Mouse (Mus musculus): Measurements from ENCODE around the gene 2510002D24Rik. TPM values are rescaled to one million over a fixed set of nuclear protein-coding genes. Genes with fewer than 3 reads are reported as not detected.
"Not testable (repeated sequence)": the region's sequence is repeated elsewhere in the genome, so short reads cannot be mapped to it uniquely, and the experiment has no call there.

The 2510002D24Rik gene
- polyA plus RNA-seq, 1 experiment from 2014 or later, result 11.2 TPM

DNA sequence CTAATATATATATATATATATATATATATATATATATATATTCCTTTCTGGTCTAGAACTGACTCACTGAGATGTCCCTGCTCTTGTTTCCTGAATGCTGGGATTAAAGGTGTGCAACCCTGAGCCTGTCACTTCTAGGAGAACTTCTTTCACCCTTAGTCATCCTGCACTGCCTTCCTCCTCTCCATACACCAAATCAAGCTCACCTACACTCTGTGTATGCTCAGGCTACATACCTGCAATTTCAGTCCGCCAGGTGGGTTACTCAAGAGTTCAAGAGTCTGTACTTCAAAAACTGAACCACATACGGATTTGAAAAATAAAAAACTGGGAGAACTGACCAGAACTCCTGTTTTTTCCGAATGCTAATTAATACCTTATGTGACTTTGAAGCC lies 308 bp upstream of the 2510002D24Rik start:
- H3K4me1 ChIP-seq (ENCODE audit: control insufficient read depth, insufficient read depth, low read length), result no peaks in the 10 kb centered on the region
- WGBS, result 26% methylated on average over 3 of the region's 3 CpGs
- peak overlapping the region; percentile 56 for H3K4me2 ChIP-seq (ENCODE audit: low read length)
- H3K9me3 ChIP-seq (replicated peaks; ENCODE audit: control insufficient read depth, low read length), result no peaks in the 10 kb centered on the region
- ATAC-seq, result peak; percentile 30
- H3K27ac ChIP-seq (ENCODE audit: low read depth, low read length), result no peak overlapping the region
- H3K9ac ChIP-seq (ENCODE audit: low read length), result peak overlapping the region; percentile 75; the same call in 1 of the 2 replicates
- peaks cover 43% of the 10 kb centered on the region for H3K36me3 ChIP-seq (ENCODE audit: control insufficient read depth, insufficient read depth, low read length)
- DNase-seq (ENCODE audit: low spot score), result no peak
- no peaks in the 10 kb centered on the region for H3K27me3 ChIP-seq (replicated peaks; ENCODE audit: control insufficient read depth, insufficient read depth, low read length)
- H3K4me3 ChIP-seq (ENCODE audit: low read depth, low read length), result peak overlapping the region; percentile 73

DNA sequence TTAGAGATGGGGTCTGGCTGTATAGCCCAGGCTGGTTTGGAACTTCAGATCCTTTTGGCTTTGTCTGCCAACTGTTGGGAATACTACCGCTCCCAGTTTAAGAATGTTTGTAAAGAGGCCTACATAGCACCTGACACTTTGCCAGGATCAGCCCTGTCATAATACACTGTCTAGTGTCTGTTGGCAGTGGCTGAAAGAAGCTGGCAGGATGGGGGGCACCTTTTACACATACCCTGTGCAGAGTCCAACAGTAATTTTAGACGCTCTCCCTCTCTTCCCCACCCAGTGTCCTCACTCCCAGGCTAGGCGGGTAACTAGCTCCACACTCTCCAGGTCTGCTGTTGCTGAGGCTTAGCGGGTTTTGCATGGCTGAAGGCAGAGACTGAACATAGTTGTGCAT lies 2.0 kb downstream of the 2510002D24Rik start:
- Histone ChIP-seq H3K9me3 (replicated peaks; ENCODE audit: control insufficient read depth, low read length) (no peaks in the 10 kb centered on the region), H3K27me3 (replicated peaks; ENCODE audit: control insufficient read depth, insufficient read depth, low read length) (no peaks in the 10 kb centered on the region), H3K4me2 (ENCODE audit: low read length) (no peak overlapping the region), H3K4me3 (ENCODE audit: low read depth, low read length) (no peak overlapping the region), H3K27ac (ENCODE audit: low read depth, low read length) (no peak overlapping the region), H3K4me1 (ENCODE audit: control insufficient read depth, insufficient read depth, low read length) (no peaks in the 10 kb centered on the region), H3K9ac (ENCODE audit: low read length) (no peak overlapping the region), H3K36me3 (ENCODE audit: control insufficient read depth, insufficient read depth, low read length) (peaks cover 21% of the 10 kb centered on the region)
- 87% methylated on average over 4 of the region's 4 CpGs for WGBS
- ATAC-seq (no peak), DNase-seq (ENCODE audit: low spot score) (no peak)

DNA sequence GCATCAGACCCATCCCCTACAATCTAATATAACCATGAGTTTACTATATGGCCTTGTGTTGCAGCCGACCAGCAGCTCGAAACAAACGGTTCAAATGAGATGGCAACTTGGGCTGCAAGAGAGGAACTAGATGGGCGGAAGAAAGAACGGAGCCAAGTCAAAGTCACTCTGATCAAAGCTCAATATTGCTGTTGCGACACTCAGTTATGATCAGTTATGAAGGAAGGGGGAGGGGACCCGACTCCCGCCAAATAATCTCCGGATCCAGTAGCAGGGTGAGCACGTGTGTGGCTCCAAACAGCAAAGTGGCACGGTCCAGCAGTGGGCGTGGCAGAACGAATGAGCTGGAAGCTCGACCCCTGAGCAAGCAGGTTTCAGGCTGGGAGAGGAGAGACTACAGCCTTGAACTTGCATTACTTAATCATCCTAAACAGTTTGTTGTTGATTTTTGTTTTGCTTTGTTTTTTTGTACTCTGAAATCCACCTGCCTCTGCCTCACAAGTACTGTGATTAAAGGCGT lies 10.0 kb downstream of the 2510002D24Rik start:
- H3K27me3 ChIP-seq (replicated peaks; ENCODE audit: control insufficient read depth, insufficient read depth, low read length), result no peaks in the 10 kb centered on the region
- no peaks in the 10 kb centered on the region for H3K4me1 ChIP-seq (ENCODE audit: control insufficient read depth, insufficient read depth, low read length)
- no peak overlapping the region for H3K4me3 ChIP-seq (ENCODE audit: low read depth, low read length)
- DNase-seq (ENCODE audit: low spot score), result no peak
- WGBS, result 87% methylated on average over 15 of the region's 15 CpGs
- no peaks in the 10 kb centered on the region for H3K9me3 ChIP-seq (replicated peaks; ENCODE audit: control insufficient read depth, low read length)
- H3K27ac ChIP-seq (ENCODE audit: low read depth, low read length), result no peak overlapping the region
- no peak overlapping the region for H3K4me2 ChIP-seq (ENCODE audit: low read length)
- no peak for ATAC-seq
- no peak overlapping the region for H3K9ac ChIP-seq (ENCODE audit: low read length)
- no peaks in the 10 kb centered on the region for H3K36me3 ChIP-seq (ENCODE audit: control insufficient read depth, insufficient read depth, low read length)

DNA sequence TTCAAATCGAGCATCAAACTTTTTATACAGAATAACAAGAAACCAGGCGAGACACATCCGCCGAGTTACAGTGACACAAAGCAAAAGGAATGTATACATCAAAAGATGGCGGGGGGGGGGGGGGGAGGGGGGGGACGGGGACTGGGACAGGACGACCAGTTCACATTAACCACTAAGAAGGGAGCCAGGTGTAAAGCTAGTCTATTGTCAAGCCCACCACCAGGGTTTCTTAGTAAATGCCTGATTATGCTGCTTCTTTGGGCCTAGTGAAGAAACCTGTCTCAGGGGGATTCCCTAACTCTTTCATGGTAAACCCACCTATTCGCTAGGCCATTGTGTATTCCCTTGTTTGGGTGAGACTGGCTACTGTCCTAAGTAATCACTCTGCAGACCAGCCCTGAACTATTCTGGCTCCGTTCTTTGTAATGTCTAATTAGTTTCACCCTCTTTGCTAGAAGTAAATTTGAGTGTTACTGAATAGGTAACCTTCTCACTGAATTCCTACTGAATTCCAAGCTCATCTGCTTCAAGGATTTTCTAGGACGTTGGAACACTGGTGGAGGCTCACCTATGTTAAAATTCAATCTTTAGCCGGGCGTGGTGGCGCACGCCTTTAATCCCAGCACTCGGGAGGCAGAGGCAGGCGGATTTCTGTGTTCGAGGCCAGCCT lies 13.3 kb downstream of the 2510002D24Rik start:
- H3K36me3 ChIP-seq (ENCODE audit: control insufficient read depth, insufficient read depth, low read length); H3K4me1 ChIP-seq (ENCODE audit: control insufficient read depth, insufficient read depth, low read length); DNase-seq (ENCODE audit: low spot score); H3K9ac ChIP-seq (ENCODE audit: low read length); ATAC-seq; H3K4me3 ChIP-seq (ENCODE audit: low read depth, low read length); H3K9me3 ChIP-seq (replicated peaks; ENCODE audit: control insufficient read depth, low read length); H3K27me3 ChIP-seq (replicated peaks; ENCODE audit: control insufficient read depth, insufficient read depth, low read length); H3K4me2 ChIP-seq (ENCODE audit: low read length); H3K27ac ChIP-seq (ENCODE audit: low read depth, low read length): not testable (repeated sequence)
- WGBS, result 85% methylated on average over 16 of the region's 17 CpGs

DNA sequence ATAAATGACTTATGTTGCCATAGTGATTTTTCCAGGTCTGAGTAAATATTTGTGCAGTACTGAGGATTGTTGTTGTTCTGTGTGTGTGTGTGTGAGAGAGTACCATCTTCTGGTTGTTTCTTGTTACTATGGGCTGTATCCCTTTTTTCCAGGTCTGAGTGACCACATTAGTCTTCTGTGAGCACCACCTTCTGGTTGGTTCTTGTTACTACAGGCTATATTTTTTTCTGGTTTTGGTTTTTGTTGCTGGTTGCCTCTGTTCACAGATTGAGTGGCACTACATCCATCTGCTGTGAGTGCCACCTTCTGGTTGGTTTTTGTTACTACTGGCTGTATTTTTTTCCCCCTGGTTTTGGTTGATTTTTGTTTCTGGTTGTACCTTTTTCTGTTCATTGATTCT lies 22.2 kb downstream of the 2510002D24Rik start:
- Histone ChIP-seq H3K4me3 (ENCODE audit: low read depth, low read length) (no peak overlapping the region), H3K27me3 (replicated peaks; ENCODE audit: control insufficient read depth, insufficient read depth, low read length) (no peaks in the 10 kb centered on the region), H3K9ac (ENCODE audit: low read length) (no peak overlapping the region), H3K4me2 (ENCODE audit: low read length) (no peak overlapping the region), H3K27ac (ENCODE audit: low read depth, low read length) (no peak overlapping the region), H3K9me3 (replicated peaks; ENCODE audit: control insufficient read depth, low read length) (no peaks in the 10 kb centered on the region), H3K4me1 (ENCODE audit: control insufficient read depth, insufficient read depth, low read length) (no peaks in the 10 kb centered on the region), H3K36me3 (ENCODE audit: control insufficient read depth, insufficient read depth, low read length) (no peaks in the 10 kb centered on the region)
- ATAC-seq (0 out of 2 replicates have a peak, but pooled peaks have one; percentile 29), DNase-seq (ENCODE audit: low spot score) (peak; percentile 66)

DNA sequence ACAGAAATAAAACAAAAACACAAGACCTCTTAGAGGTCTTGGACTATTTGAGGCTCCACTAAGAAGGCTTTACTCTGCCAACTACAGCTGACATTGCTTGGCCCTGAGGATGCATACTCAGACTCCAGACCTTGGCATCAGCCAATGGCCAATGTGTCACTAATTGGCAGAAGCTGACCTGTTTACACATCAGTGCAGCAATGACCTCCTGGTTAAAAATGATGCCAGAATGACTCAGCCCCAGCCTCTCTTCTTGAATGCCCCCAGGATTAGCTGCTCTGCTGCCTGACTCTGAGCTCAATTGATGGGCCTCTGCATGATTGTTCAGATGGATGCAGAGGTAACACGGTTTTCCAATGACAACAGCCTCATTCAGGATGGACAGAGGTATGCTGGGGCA lies 23.8 kb downstream of the 2510002D24Rik start:
- no peaks in the 10 kb centered on the region for H3K27me3 ChIP-seq (replicated peaks; ENCODE audit: control insufficient read depth, insufficient read depth, low read length)
- H3K4me2 ChIP-seq (ENCODE audit: low read length), result no peak overlapping the region
- H3K9me3 ChIP-seq (replicated peaks; ENCODE audit: control insufficient read depth, low read length), result no peaks in the 10 kb centered on the region
- WGBS, result 76% methylated on average over 1 of the region's 1 CpGs
- DNase-seq (ENCODE audit: low spot score), result no peak
- no peak overlapping the region for H3K9ac ChIP-seq (ENCODE audit: low read length)
- no peak overlapping the region for H3K27ac ChIP-seq (ENCODE audit: low read depth, low read length)
- no peak for ATAC-seq
- H3K4me1 ChIP-seq (ENCODE audit: control insufficient read depth, insufficient read depth, low read length), result no peaks in the 10 kb centered on the region
- no peak overlapping the region for H3K4me3 ChIP-seq (ENCODE audit: low read depth, low read length)
- H3K36me3 ChIP-seq (ENCODE audit: control insufficient read depth, insufficient read depth, low read length), result no peaks in the 10 kb centered on the region

DNA sequence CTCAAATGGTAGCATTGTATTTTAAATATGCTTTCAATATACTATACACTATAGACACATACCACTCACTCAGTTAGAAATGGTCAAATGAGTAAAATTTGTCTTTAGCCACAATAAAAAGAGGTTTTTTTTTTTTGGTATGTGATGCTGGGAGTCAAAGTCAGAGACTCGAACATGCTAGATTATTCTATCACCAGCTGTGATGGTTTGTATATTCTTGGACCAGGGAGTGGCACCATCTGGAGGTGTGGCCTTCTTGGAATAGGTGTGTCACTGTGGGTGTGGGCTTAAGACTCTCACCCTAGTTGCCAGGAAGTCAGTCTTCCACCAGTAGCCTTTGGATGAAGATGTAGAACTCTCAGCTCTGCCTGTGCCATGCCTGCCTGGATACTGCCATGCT lies 34.1 kb downstream of the 2510002D24Rik start:
- peaks cover 34% of the 10 kb centered on the region for H3K36me3 ChIP-seq (ENCODE audit: control insufficient read depth, insufficient read depth, low read length)
- H3K4me3 ChIP-seq (ENCODE audit: low read depth, low read length); H3K9ac ChIP-seq (ENCODE audit: low read length); H3K27me3 ChIP-seq (replicated peaks; ENCODE audit: control insufficient read depth, insufficient read depth, low read length); H3K4me1 ChIP-seq (ENCODE audit: control insufficient read depth, insufficient read depth, low read length); ATAC-seq; H3K4me2 ChIP-seq (ENCODE audit: low read length); H3K27ac ChIP-seq (ENCODE audit: low read depth, low read length); DNase-seq (ENCODE audit: low spot score); H3K9me3 ChIP-seq (replicated peaks; ENCODE audit: control insufficient read depth, low read length): not testable (repeated sequence)
- 88% methylated on average over 1 of the region's 1 CpGs for WGBS

DNA sequence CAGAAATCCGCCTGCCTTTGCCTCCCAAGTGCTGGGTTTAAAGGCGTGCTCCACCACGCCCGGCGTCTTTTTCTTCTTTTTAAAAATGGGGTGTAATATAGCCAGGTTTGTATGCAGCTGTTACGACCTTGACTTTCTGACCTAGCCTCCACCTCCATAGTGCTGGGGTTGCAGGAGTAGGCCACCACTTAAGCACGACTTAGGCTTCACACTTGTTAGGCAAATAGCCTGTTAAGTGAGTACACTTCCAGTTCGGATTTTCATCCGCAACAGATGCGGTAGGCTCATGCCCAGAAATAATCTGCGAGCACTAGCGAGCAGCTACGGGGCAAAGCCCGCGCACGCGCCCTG lies 39.7 kb downstream of the 2510002D24Rik start:
- Histone ChIP-seq H3K9ac (ENCODE audit: low read length) (peak overlapping the region; percentile 97), H3K36me3 (ENCODE audit: control insufficient read depth, insufficient read depth, low read length) (peaks cover 35% of the 10 kb centered on the region), H3K4me1 (ENCODE audit: control insufficient read depth, insufficient read depth, low read length) (peaks cover 6% of the 10 kb centered on the region), H3K4me3 (ENCODE audit: low read depth, low read length) (peak overlapping the region; percentile 90), H3K9me3 (replicated peaks; ENCODE audit: control insufficient read depth, low read length) (no peaks in the 10 kb centered on the region), H3K27ac (ENCODE audit: low read depth, low read length) (peak overlapping the region; percentile 94), H3K27me3 (replicated peaks; ENCODE audit: control insufficient read depth, insufficient read depth, low read length) (no peaks in the 10 kb centered on the region), H3K4me2 (ENCODE audit: low read length) (peak overlapping the region; percentile 80)
- DNase-seq (ENCODE audit: low spot score) (no peak), ATAC-seq (no peak)
- WGBS, result 1% methylated on average over 17 of the region's 17 CpGs

DNA sequence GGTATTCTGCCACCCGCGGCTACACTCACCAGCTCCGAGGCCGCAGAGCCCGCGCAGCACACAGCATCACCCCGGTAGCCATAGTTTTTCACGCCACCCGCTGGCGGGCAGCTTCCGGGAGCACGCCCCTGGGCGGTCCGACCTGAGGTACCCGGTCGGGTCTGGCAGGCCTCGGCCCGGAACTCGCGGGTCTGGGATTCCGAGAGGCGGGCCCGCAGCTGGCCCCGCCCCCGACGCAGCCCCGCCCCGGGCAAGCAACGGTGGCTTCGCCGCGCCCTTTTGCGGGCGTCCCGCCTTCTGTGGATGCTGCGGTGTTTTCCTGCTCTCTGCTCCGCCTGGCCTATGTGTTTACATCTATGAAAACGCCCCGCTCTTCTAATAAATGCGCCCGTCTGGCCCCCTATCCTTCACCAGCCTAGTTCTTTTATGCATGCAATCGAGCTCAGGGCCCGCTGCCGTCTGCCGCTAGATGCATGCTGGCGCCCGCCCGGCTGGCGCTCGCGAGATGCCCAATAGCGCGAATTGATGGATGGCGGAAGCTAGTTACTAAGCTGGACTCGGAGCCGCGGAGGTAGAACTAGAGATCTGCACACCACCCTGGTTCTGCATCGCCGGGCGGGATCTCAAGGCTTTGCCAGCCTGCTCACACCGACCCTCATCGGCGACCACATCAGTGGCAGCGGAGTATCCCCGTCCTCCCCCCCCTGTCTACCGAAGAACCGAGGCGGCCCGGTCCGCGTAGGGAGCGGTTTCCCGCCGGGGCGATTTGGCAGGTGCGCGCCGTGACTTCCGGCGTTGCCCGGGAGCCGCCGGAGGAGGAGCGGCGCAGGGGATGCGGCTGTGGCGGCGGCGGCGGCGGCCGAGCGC lies 40.3 kb downstream of the 2510002D24Rik start, which contains the start of the genes Mrpl40 and Hira:
Gene Mrpl40 (minus strand): TSS at position 421 of the 867 bp plus-strand sequence.
Gene Hira (plus strand): TSS at position 596 of the 867 bp plus-strand sequence.
- Histone ChIP-seq H3K9me3 (replicated peaks; ENCODE audit: control insufficient read depth, low read length) (no peaks in the 10 kb centered on the region), H3K4me2 (ENCODE audit: low read length) (peak within 1 kb of the TSS; percentile 80), H3K4me3 (ENCODE audit: low read depth, low read length) (peak within 1 kb of the TSS; percentile 90), H3K36me3 (ENCODE audit: control insufficient read depth, insufficient read depth, low read length) (peaks cover 29% of the 10 kb centered on the region), H3K27me3 (replicated peaks; ENCODE audit: control insufficient read depth, insufficient read depth, low read length) (no peaks in the 10 kb centered on the region), H3K4me1 (ENCODE audit: control insufficient read depth, insufficient read depth, low read length) (peaks cover 6% of the 10 kb centered on the region), H3K9ac (ENCODE audit: low read length) (peak within 1 kb of the TSS; percentile 97), H3K27ac (ENCODE audit: low read depth, low read length) (peak within 1 kb of the TSS; percentile 94)
- peak; percentile 94 for ATAC-seq
- WGBS, result under 1% methylated on average over 93 of the region's 93 CpGs
- DNase-seq (ENCODE audit: low spot score), result peak; percentile 92

All from forebrain, embryonic 14.5 days (tissue).